Mouse (Mus musculus) ES-E14 (cell line): ENCODE data around the gene Cacna2d1.

Experiments
- CHD2 ChIP-seq: IDR thresholded peaks from 2 replicates; pipeline ENCODE4 v1.6.1; 2014; ENCODE audit warnings: mild to moderate bottlenecking, low read depth, low read length, inconsistent platforms
- HCFC1 ChIP-seq: IDR thresholded peaks from 2 replicates; pipeline ENCODE4 v1.6.1; 2012; ENCODE audit warnings: low read length, inconsistent platforms, borderline replicate concordance; ENCODE audit not compliant: insufficient read depth
- MAFK ChIP-seq: IDR thresholded peaks from 2 replicates; pipeline ENCODE4 v1.6.1; 2014; ENCODE audit warnings: mild to moderate bottlenecking, low read depth, low read length, inconsistent platforms; ENCODE audit not compliant: insufficient read depth
- ZC3H11A ChIP-seq: IDR thresholded peaks from 2 replicates; pipeline ENCODE4 v1.6.1; 2012; ENCODE audit warnings: low read depth, mild to moderate bottlenecking, inconsistent platforms, low read length, borderline replicate concordance
- ZNF384 ChIP-seq: IDR thresholded peaks from 2 replicates; pipeline ENCODE4 v1.6.1; 2012; ENCODE audit warnings: low read depth, low read length, inconsistent platforms

GRCm38 (mm10) chr5:16146602-16147001, 212.1 kb downstream of the Cacna2d1 start:
- TF ChIP-seq ZNF384 (no peak), HCFC1 (no peak), MAFK (no peak), CHD2 (no peak), ZC3H11A (no peak)
